Mouse (Mus musculus) MEL (cell line): ENCODE data around the gene Abcc5. TPM values are rescaled to one million over a fixed set of nuclear protein-coding genes. Genes with fewer than 3 reads are reported as not detected.

Experiments used
- DNase-seq: peaks from one replicate; pipeline ENCODE4 v3.0.0; 2011; ENCODE audit warnings: low read depth, low spot score
- H3K27ac ChIP-seq: 2 replicates; pipeline ENCODE4 v1.5.1; 2012; ENCODE audit warnings: low read depth, mild to moderate bottlenecking, control low read depth, low read length, moderate library complexity; ENCODE audit not compliant: control insufficient read depth
- H3K27me3 ChIP-seq, 2 experiments: fragments of 150-350 bp in 1 of 2; sonication (generic) in 1 of 2; 2 replicates each; pipeline ENCODE4 v1.6.1; 2012; ENCODE audit warnings: low read length in 2 of 2, mild to moderate bottlenecking in 2 of 2, improper control_type of control experiment in 1 of 2, moderate library complexity in 1 of 2; ENCODE audit not compliant: insufficient read depth in 2 of 2, control insufficient read depth in 1 of 2
- H3K36me3 ChIP-seq, 2 experiments: 2 replicates each; pipeline ENCODE4 v1.6.1; 2012 to 2014; ENCODE audit warnings: low read length in 2 of 2, improper control_type of control experiment in 1 of 2, inconsistent platforms in 1 of 2, mild to moderate bottlenecking in 1 of 2; ENCODE audit not compliant: insufficient read depth in 2 of 2, control insufficient read depth in 1 of 2
- H3K4me1 ChIP-seq, 2 experiments: fragments of 150-350 bp in 1 of 2; sonication (generic) in 1 of 2; 2 replicates each; pipeline ENCODE4 v1.6.1; 2012; ENCODE audit warnings: low read length in 2 of 2, improper control_type of control experiment in 1 of 2, mild to moderate bottlenecking in 1 of 2; ENCODE audit not compliant: insufficient read depth in 2 of 2, control insufficient read depth in 1 of 2
- H3K4me3 ChIP-seq, 2 experiments: fragments of 150-350 bp in 1 of 2; sonication (generic) in 1 of 2; 2 replicates each; pipeline ENCODE4 v1.5.1; 2012; ENCODE audit warnings: low read depth in 2 of 2, low read length in 2 of 2, mild to moderate bottlenecking in 2 of 2, moderate library complexity in 2 of 2, control low read depth in 1 of 2, improper control_type of control experiment in 1 of 2; ENCODE audit not compliant: control insufficient read depth in 1 of 2, insufficient read depth in 1 of 2
- H3K79me2 ChIP-seq: 2 replicates; pipeline ENCODE4 v1.6.1; 2012; ENCODE audit warnings: mild to moderate bottlenecking, low read length, moderate library complexity; ENCODE audit not compliant: control insufficient read depth, poor library complexity, insufficient read depth
- H3K9ac ChIP-seq: 2 replicates; pipeline ENCODE4 v1.6.1; 2012; ENCODE audit warnings: low read depth, mild to moderate bottlenecking, control low read depth, low read length, moderate library complexity; ENCODE audit not compliant: control insufficient read depth, poor library complexity, severe bottlenecking
- H3K9me3 ChIP-seq: fragments of 150-350 bp; sonication (generic); replicated peaks from 2 replicates; pipeline ENCODE4 v1.6.1; 2012; ENCODE audit warnings: mild to moderate bottlenecking, low read length, improper control_type of control experiment, moderate library complexity; ENCODE audit not compliant: insufficient read depth
- BHLHE40 ChIP-seq: IDR thresholded peaks from 2 replicates; pipeline ENCODE4 v1.6.1; 2012; ENCODE audit warnings: low read depth, mild to moderate bottlenecking, inconsistent platforms, low read length, improper control_type of control experiment, borderline replicate concordance
- CHD1 ChIP-seq: IDR thresholded peaks from 2 replicates; pipeline ENCODE4 v1.6.1; 2012; ENCODE audit warnings: low read depth, mild to moderate bottlenecking, inconsistent platforms, low read length, improper control_type of control experiment
- CHD2 ChIP-seq: IDR thresholded peaks from 2 replicates; pipeline ENCODE4 v1.6.1; 2011; ENCODE audit warnings: low read length, improper control_type of control experiment
- CTCF ChIP-seq, 3 experiments: IDR thresholded peaks in 2 of 3; conservative IDR thresholded peaks in 1 of 3; 2 replicates each; pipeline ENCODE4 v1.5.1; 2011 to 2012; ENCODE audit warnings: low read length in 3 of 3, low read depth in 2 of 3, mild to moderate bottlenecking in 2 of 3, improper control_type of control experiment in 1 of 3, inconsistent platforms in 1 of 3, mixed read lengths in 1 of 3, moderate library complexity in 1 of 3; ENCODE audit not compliant: control insufficient read depth in 1 of 3, insufficient read depth in 1 of 3, poor library complexity in 1 of 3, severe bottlenecking in 1 of 3
- ELF1 ChIP-seq: IDR thresholded peaks from 2 replicates; pipeline ENCODE4 v1.6.1; 2014; ENCODE audit warnings: low read depth, mild to moderate bottlenecking, inconsistent platforms, low read length, improper control_type of control experiment, moderate library complexity
- ETS1 ChIP-seq: IDR thresholded peaks from 2 replicates; pipeline ENCODE4 v1.6.1; 2012; ENCODE audit warnings: low read depth, mild to moderate bottlenecking, inconsistent platforms, low read length, improper control_type of control experiment, moderate library complexity
- GABPA ChIP-seq: IDR thresholded peaks from 2 replicates; pipeline ENCODE4 v1.6.1; 2012; ENCODE audit warnings: low read depth, mild to moderate bottlenecking, inconsistent platforms, low read length, improper control_type of control experiment, moderate library complexity
- HCFC1 ChIP-seq: IDR thresholded peaks from 2 replicates; pipeline ENCODE4 v1.6.1; 2012; ENCODE audit warnings: low read depth, mild to moderate bottlenecking, inconsistent platforms, low read length, improper control_type of control experiment, moderate library complexity
- JUND ChIP-seq: IDR thresholded peaks from 2 replicates; pipeline ENCODE4 v1.6.1; 2011; ENCODE audit warnings: low read depth, mild to moderate bottlenecking, improper control_type of control experiment, low read length
- KAT2A ChIP-seq: conservative IDR thresholded peaks from 2 replicates; pipeline ENCODE4 v1.6.1; 2012; ENCODE audit warnings: low read depth, low read length, improper control_type of control experiment, inconsistent platforms
- MAFK ChIP-seq: IDR thresholded peaks from 2 replicates; pipeline ENCODE4 v1.6.1; 2011; ENCODE audit warnings: low read depth, mild to moderate bottlenecking, low read length, improper control_type of control experiment, borderline replicate concordance
- MAX ChIP-seq: IDR thresholded peaks from 2 replicates; pipeline ENCODE4 v1.6.1; 2011; ENCODE audit warnings: low read length, improper control_type of control experiment
- MAZ ChIP-seq: IDR thresholded peaks from 2 replicates; pipeline ENCODE4 v1.6.1; 2012; ENCODE audit warnings: low read depth, mild to moderate bottlenecking, inconsistent platforms, low read length, improper control_type of control experiment
- MEF2A ChIP-seq: IDR thresholded peaks from 2 replicates; pipeline ENCODE4 v1.6.1; 2014; ENCODE audit warnings: low read depth, mild to moderate bottlenecking, inconsistent platforms, low read length, improper control_type of control experiment; ENCODE audit not compliant: poor library complexity, insufficient replicate concordance, severe bottlenecking; ENCODE audit errors: extremely low read depth
- MXI1 ChIP-seq: IDR thresholded peaks from 2 replicates; pipeline ENCODE4 v1.6.1; 2011; ENCODE audit warnings: mild to moderate bottlenecking, low read depth, low read length, improper control_type of control experiment
- MYB ChIP-seq: IDR thresholded peaks from 2 replicates; pipeline ENCODE4 v1.6.1; 2011; ENCODE audit warnings: mild to moderate bottlenecking, low read depth, low read length, improper control_type of control experiment
- NELFE ChIP-seq: IDR thresholded peaks from 2 replicates; pipeline ENCODE4 v1.6.1; 2011; ENCODE audit warnings: low read depth, low read length, improper control_type of control experiment
- NRF1 ChIP-seq: IDR thresholded peaks from 2 replicates; pipeline ENCODE4 v1.6.1; 2014; ENCODE audit warnings: low read depth, mild to moderate bottlenecking, inconsistent platforms, low read length, improper control_type of control experiment, moderate library complexity; ENCODE audit not compliant: poor library complexity, insufficient read depth, severe bottlenecking
- POLR2A ChIP-seq, 2 experiments: IDR thresholded peaks; 2 replicates each; pipeline ENCODE4 v1.6.1; 2011 to 2012; ENCODE audit warnings: low read length in 2 of 2, mild to moderate bottlenecking in 2 of 2, control low read depth in 1 of 2, improper control_type of control experiment in 1 of 2, low read depth in 1 of 2, moderate library complexity in 1 of 2; ENCODE audit not compliant: control insufficient read depth in 1 of 2, insufficient read depth in 1 of 2, poor library complexity in 1 of 2
- POLR2AphosphoS2 ChIP-seq: IDR thresholded peaks from 2 replicates; pipeline ENCODE4 v1.6.1; 2011; ENCODE audit warnings: low read length, improper control_type of control experiment
- POLR2AphosphoS5 ChIP-seq: IDR thresholded peaks from 2 replicates; pipeline ENCODE4 v1.6.1; 2012; ENCODE audit warnings: low read depth, borderline replicate concordance, mild to moderate bottlenecking, inconsistent platforms, low read length, moderate library complexity, mixed read lengths
- RAD21 ChIP-seq: IDR thresholded peaks from 2 replicates; pipeline ENCODE4 v1.6.1; 2011; ENCODE audit warnings: mild to moderate bottlenecking, low read depth, low read length, improper control_type of control experiment
- RCOR1 ChIP-seq: IDR thresholded peaks from 2 replicates; pipeline ENCODE4 v1.6.1; 2012; ENCODE audit warnings: low read depth, mild to moderate bottlenecking, inconsistent platforms, low read length, improper control_type of control experiment
- SIN3A ChIP-seq: IDR thresholded peaks from 2 replicates; pipeline ENCODE4 v1.6.1; 2012; ENCODE audit warnings: low read length, improper control_type of control experiment, inconsistent platforms
- SMC3 ChIP-seq: IDR thresholded peaks from 2 replicates; pipeline ENCODE4 v1.6.1; 2011; ENCODE audit warnings: low read depth, low read length, improper control_type of control experiment
- TAL1 ChIP-seq: IDR thresholded peaks from 2 replicates; pipeline ENCODE4 v1.6.1; 2012; ENCODE audit warnings: mild to moderate bottlenecking, inconsistent platforms, low read length, moderate library complexity, mixed read lengths
- TBP ChIP-seq: IDR thresholded peaks from 2 replicates; pipeline ENCODE4 v1.8.0; 2011; ENCODE audit warnings: low read depth, low read length, improper control_type of control experiment
- UBTF ChIP-seq: IDR thresholded peaks from 2 replicates; pipeline ENCODE4 v1.6.1; 2012; ENCODE audit warnings: low read depth, mild to moderate bottlenecking, inconsistent platforms, low read length, improper control_type of control experiment, moderate library complexity, borderline replicate concordance; ENCODE audit not compliant: insufficient read depth
- USF1 ChIP-seq: IDR thresholded peaks from 2 replicates; pipeline ENCODE4 v1.6.1; 2014; ENCODE audit warnings: low read depth, mild to moderate bottlenecking, inconsistent platforms, low read length, improper control_type of control experiment, moderate library complexity
- ZC3H11A ChIP-seq: IDR thresholded peaks from 2 replicates; pipeline ENCODE4 v1.6.1; 2012; ENCODE audit warnings: low read depth, mild to moderate bottlenecking, inconsistent platforms, low read length, improper control_type of control experiment
- ZKSCAN1 ChIP-seq: IDR thresholded peaks from 2 replicates; pipeline ENCODE4 v1.6.1; 2012; ENCODE audit warnings: low read depth, mild to moderate bottlenecking, inconsistent platforms, low read length, improper control_type of control experiment, moderate library complexity
- ZMIZ1 ChIP-seq: IDR thresholded peaks from 2 replicates; pipeline ENCODE4 v1.6.1; 2012; ENCODE audit warnings: low read depth, mild to moderate bottlenecking, inconsistent platforms, low read length, improper control_type of control experiment, moderate library complexity
- ZNF384 ChIP-seq: IDR thresholded peaks from 2 replicates; pipeline ENCODE4 v1.6.1; 2012; ENCODE audit warnings: low read depth, mild to moderate bottlenecking, inconsistent platforms, low read length, improper control_type of control experiment
- polyA plus RNA-seq, 2 experiments: library from polyadenylated mRNA; stranded (reverse) in 1 of 2; unstranded in 1 of 2; fragments of >175 nt in 1 of 2; fragments of >200 nt in 1 of 2; gene quantifications; 2 replicates each; pipeline versions ENCODE4 v1.2.1 to v1.2.4; 2012; ENCODE audit warnings: low replicate concordance in 2 of 2, low read depth in 1 of 2; ENCODE audit not compliant: insufficient read length in 2 of 2, insufficient read depth in 1 of 2, missing spikeins in 1 of 2
- total RNA-seq: library from RNA; depleted of rRNA; stranded (reverse); fragments of 300-350 nt; gene quantifications from 2 replicates; pipeline ENCODE4 v1.2.3, GENCODE M21; 2012; rRNA removed

Gene Abcc5
- total RNA-seq: 16.4 and 17.6 TPM in 2 replicates
- 10 to 100 TPM in 1 of 2 experiments, not detected in 1; 31.7 TPM for polyA plus RNA-seq

- Histone ChIP-seq H3K9ac (peak within 1 kb of the TSS; percentile 76), H3K79me2 (peaks cover 7% of the 10 kb centered on the region), H3K9me3 (no peaks in the 10 kb centered on the region), H3K36me3 (peaks cover 0 to 17% of the 10 kb centered on the region in 2 experiments; a peak in 2 of 4 replicates), H3K27me3 (no peaks in the 10 kb centered on the region), H3K4me1 (peaks cover 5 to 14% of the 10 kb centered on the region in 2 experiments; a peak in 3 of 4 replicates), H3K4me3 (peak within 1 kb of the TSS; percentile 70 to 81), H3K27ac (peak within 1 kb of the TSS; percentile 93)
- DNase-seq: peak; percentile 95
- TF ChIP-seq POLR2AphosphoS2 (no peak), RCOR1 (no peak), ZNF384 (no peak), MAZ (peak; percentile 96), RAD21 (peak; percentile 17), MEF2A (no peak), TAL1 (no peak), POLR2AphosphoS5 (no peak), JUND (no peak), ZMIZ1 (peak; percentile 47; the same call in 1 of the 2 replicates), UBTF (peak; percentile 58; the same call in 1 of the 2 replicates), NELFE (peak; percentile 77), USF1 (0 out of 2 replicates have a peak, but pooled peaks have one; percentile 7), TBP (peak; percentile 78), MAX (peak; percentile 54; the same call in 1 of the 2 replicates), MYB (no peak), ZC3H11A (no peak), ETS1 (no peak), MAFK (no peak), SMC3 (peak; percentile 52), HCFC1 (peak; percentile 97), ELF1 (0 out of 2 replicates have a peak, but pooled peaks have one; percentile 40), BHLHE40 (no peak), POLR2A (IDR thresholded peaks at IDR 0.05; ENCODE audit: control insufficient read depth in 1 of 2, insufficient read depth in 1 of 2, low read depth in 1 of 2, low read length in 2 of 2, poor library complexity in 1 of 2) (peak; percentile 76 to 78; a peak in 3 of 4 replicates), CHD2 (peak; percentile 58), MXI1 (peak; percentile 59), SIN3A (peak; percentile 73), NRF1 (peak; percentile 87), CHD1 (no peak), GABPA (no peak), KAT2A (peak; percentile 87), ZKSCAN1 (no peak), CTCF (IDR thresholded peaks at IDR 0.05 in 2 of 3, conservative IDR thresholded peaks at IDR 0.05 in 1 of 3; ENCODE audit: control insufficient read depth in 1 of 3, insufficient read depth in 1 of 3, low read depth in 2 of 3, low read length in 3 of 3, poor library complexity in 1 of 3, severe bottlenecking in 1 of 3) (peak in 2 of 3 experiments; percentile 76 to 93; a peak in 5 of 6 replicates)
Measured at GRCm38 (mm10) chr16:20425855-20426598, at the start of gene Abcc5. Gene Abcc5, minus strand, starts transcription at chr16:20426394.
